Mouse (Mus musculus): ENCODE data around the gene Tmem270.
"Not testable (repeated sequence)": the region's sequence is repeated elsewhere in the genome, so short reads cannot be mapped to it uniquely, and the experiment has no call there.

The Tmem270 gene

DNA sequence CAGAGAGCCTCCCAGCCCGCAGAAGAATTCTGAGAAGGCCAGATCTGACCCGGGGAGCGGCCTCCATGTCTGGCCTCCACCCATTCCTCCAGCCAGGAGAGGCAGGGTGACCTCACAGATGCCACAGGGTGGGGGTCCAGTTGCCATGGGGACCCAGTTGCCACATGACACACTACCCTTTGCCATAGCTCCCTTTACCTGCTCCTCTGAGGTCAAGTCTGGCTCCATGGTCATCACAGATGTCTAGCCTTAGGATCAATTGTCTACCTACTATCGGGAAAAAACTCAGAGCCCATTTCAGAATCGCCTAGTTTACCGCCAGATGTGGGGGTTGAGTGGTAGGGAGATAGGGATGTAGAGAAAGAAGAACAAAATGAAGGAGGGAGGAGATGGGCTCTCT is at the start of gene Tmem270:
TSS of gene Tmem270 (minus strand) at position 101 of the 400 bp plus-strand sequence.
- no peak for DNase-seq (ENCODE audit: low spot score in 2 of 2)

DNA sequence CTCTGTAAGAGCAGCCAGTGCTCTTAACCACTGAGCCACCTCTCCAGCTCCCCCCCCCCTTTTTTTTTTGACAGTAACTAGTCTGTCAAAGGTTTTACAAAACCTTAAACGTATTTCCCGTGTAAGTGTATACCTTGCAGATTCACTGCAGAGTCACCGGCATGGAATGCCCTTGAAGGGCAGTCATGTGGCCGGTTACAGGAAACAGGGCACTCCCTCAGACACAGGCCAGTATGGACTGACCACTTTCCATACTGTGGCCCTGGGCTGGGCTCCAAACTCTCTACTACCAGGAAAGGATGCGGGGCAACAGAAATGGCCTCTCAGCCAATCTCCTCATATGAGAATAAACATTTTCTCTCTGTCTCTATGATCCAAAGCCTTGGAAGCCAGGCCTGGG is 49.0 kb upstream of the Tmem270 start:
- no peak for DNase-seq (ENCODE audit: low spot score in 2 of 2)

DNA sequence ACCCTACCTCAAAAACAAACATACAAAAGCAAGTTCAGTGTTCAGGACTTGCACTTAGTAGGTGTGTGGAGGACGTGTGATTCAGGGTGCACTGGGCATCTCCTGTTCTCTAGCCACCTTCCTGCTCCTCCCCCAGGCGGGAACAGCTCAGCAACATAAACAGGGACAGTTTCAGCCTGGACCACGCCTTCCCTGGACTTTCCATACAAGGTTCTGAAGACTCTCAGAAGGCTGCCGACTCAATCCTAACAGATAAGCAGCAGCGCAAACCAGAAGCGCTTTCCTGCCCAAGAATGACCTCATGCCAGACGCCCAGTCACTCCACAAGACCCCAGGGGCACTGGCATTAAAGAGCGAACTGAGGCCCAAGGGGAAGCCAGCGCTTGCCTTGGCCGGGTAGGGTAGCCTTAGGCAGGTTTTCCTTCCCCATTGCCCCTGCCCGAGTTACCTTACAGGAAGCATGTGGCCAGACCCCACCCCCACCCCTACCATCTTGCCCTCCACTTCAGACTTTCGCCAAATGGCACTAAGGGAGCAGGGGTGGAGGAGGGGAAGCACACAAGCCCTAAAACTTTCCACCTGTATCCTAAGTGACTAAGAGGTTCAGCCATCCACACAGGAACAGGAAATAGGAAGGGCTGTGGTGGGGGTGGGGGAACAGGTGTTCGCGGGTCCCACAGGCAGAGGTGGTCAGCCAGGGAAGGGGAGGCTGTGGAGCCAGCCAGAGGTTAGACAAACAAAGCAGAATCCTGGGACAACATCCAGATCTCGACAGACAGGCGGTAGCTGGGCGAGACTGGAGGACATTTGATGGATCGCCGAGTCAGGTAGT is 44.7 kb upstream of the Tmem270 start:
- no peak for DNase-seq (ENCODE audit: low spot score in 2 of 2)

DNA sequence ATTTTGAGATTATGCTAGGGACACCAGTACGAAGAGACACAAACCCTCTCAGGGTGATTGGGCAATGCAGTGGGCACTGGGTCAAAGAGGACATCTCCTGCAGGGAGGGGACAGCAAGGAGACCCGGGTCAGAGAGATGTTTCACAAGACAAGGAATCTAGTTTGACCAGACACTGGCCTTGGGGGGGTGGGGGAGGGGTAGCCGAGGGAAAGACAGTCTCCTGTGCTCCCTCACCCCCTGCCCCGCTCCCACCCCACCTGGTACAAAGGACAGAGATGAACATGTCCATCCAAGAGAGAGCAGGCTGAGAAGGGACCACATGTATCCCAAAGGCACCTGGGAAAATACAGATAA is 41.5 kb upstream of the Tmem270 start:
- DNase-seq (ENCODE audit: low spot score in 2 of 2) = no peak

DNA sequence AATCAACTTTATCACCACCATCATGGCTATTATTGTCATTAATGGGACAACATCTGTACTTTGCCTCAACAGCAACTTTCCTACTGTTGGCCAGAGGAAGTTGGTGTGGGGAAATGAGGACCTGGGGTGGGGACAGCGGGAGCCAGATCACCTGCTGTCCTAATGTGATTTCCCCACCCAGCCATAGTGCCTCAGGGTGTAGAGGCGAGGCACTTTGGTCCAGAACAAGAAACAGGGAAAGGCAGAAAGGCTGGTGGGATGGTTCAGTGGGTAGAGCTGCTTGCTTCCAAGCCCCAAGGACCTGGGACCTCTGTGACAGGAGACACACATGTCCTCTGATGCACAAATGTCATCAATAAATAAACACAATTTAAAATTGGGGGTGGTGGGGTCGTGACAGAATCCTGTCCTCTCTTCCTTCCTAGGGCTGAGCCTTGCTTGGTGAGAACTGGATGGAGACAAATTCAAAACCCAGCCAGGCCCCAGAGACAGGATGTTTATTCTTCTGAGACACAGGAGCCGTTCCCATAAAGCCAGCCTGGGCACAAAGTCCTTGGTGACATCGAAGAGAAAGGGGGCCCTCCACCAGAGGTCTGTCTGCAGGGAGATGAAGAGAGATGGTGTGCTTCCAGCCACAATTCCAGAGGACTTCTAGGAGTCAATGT is 41.0 kb upstream of the Tmem270 start:
- no peak for DNase-seq (ENCODE audit: low spot score in 2 of 2)

DNA sequence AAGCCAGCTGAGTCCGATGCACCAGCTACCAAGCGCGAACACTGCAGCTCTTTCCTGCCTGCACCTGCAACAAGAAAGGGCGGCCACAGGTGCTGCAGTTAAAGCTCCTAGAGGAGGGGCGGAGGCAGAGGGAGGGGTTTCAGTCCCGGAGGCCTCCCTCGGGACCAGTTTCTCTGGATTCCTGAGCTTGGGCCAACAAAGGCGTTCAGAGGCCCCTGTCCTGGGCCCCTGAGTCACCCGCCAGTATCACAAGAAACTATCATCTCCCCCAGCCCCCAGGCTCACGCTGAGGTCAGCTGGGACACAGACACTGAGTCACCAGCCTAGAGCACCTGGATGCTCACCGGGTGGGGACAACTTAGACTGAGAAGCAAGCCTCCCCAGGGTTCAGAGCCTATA is 40.3 kb upstream of the Tmem270 start, which contains the start of gene Cldn4:
TSS of gene Cldn4 (minus strand) at position 78 of the 399 bp plus-strand sequence.
- no peak for DNase-seq (ENCODE audit: low spot score in 2 of 2)

DNA sequence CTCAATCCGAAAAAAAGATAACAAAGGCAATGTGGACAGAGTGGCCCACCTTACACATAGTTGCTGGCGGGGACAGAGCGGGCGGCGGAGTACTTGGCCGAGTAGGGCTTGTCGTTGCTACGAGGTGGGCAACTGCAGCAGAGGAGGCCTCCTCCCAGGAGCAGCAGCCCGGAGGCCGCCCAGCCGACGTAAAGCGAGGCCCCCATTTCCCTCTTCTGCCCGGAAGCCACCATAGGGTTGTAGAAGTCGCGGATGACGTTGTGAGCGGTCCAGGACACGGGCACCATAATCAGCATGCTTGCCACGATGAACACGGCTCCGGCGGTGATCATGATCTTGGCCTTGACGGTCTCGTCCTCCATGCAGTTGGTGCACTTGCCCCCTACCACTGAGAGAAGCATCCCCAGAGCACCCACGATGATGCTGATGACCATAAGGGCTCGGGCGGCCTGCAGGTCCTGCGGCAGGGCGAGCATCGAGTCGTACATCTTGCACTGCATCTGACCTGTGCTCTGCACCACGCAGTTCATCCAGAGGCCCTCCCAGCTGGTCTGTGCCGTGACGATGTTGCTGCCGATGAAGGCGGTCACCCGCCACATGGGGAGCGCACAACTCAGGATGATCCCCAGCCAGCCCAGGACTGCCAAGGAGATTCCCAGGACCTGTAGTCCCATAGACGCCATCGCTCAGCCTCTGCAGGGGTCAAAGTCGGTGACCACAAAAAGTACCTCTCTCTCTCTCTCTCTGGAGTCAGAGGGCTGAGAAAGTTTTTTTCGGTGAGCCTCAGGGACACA is 39.7 kb upstream of the Tmem270 start:
- DNase-seq (ENCODE audit: low spot score in 2 of 2) = no peak

DNA sequence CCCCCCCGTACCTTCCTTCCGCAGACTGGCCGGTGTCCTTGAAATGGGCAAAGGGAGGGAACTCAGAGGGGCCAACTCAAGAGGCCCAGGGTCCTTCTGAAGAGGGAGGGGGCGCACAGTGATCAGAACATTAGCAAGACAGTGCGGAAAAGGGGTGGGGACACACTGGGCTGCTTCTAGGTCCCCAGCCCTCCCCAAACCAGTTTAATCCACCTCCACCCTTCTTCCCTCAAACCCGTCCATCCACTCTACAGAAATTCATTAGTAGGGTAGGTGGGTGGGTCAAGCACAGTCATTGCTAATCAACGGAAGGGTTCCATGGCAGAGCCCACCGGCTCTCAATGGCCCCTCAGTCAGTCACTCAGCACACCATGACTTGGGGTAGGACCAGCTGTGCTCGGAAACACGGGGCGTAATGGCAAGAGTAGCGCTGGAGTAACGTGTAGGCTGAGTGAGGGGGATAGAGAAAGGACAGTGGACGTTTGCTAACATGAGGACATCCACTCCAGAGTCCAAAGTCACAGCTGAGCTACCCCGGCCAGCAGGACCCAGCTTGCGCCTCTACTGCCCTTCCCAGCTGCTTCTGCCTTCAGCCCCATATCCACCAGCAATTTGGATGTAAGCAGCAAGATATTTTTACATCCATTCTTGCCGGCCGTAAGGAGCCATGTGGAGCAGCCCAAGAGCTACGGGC is 38.9 kb upstream of the Tmem270 start:
- no peak for DNase-seq (ENCODE audit: low spot score in 2 of 2)

DNA sequence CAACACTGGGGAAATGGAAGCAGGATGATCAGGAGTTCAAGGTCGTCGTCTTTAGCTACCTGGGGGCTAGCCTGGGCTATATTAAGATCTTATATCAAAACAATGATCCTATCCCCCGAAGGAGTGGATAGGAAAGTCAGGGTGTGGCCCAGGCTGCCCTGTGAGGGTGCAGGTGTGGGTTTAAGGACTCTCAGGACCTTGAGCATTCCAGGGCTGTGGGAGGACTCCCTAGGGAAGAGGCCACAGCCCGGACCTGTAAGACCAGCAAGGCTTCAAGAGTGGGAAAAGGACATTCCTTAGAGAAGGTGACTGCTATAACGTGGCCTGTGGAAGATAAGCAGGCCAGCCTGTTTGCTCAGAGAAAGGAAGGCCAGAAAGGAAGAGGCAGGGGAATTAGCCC is 37.6 kb upstream of the Tmem270 start:
- DNase-seq (ENCODE audit: low spot score in 2 of 2) = no peak

DNA sequence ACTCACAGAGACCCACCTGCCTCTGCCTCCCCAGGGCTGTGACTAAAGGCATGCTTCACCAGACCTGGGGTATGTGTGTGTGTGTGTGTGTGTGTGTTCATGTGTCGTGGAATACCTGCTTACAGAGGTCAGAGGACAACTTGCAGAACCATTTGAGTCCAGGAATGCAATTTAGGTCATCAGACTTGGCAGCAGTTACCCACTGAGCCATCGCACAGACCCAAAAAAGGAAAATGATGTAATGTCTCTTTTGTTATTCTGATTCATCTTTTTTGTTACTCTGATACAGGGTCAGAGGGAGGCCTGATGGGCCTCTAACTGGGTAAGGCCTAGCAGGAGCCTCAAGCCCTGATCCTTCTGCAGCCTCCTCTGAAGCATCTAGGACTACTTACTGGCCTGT is 36.2 kb upstream of the Tmem270 start:
- DNase-seq (ENCODE audit: low spot score in 2 of 2) = no peak

DNA sequence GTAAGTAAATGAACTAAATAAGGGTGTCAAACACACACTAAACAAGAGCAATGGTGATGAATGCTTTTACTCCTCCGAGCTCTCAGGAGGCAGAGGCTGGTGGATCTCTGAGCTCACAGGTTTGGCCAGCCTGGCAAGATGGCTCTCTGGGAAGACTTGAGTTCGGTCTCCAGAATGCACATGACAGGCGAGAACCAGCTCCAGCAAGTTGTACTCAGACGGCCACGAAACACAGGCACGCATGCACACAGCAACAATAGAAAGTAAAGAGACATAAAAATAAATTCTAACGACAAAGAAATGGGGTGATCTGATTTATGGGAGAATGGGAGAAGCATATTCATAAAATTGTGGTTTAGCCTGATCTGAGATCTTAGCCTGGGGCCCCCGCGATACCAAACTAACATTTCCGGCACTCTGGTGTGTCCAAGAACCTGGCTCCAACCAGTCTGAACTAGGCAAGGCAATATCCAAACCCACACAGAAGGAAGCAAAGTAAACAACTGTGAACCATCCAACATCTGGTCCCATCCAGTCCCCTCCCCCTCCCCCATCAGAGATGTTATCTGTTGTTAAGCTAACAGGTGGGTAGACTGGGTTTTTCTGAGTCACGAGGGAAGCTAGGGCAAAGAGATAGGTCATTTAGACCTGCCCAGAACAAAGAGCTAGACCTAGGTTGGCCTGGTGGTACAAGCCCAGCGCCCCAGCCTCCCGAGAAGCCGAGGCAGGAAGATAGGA is 35.1 kb upstream of the Tmem270 start:
- DNase-seq (ENCODE audit: low spot score in 2 of 2) = no peak

DNA sequence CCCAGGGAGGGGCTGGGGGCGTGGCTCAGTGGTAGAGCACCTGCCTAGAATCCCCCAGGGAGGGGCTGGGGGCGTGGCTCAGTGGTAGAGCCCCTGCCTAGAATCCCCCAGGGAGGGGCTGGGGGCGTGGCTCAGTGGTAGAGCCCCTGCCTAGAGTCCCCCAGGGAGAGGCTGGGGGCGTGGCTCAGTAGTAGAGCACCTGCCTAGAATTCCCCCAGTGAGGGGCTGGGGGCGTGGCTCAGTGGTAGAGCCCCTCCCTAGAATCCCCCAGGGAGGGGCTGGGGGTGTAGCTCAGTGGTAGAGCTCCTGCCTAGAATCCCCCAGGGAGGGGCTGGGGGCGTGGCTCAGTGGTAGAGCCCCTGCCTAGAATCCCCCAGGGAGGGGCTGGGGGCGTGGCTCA is 33.0 kb upstream of the Tmem270 start:
- DNase-seq (ENCODE audit: low spot score in 2 of 2) = not testable (repeated sequence)

DNA sequence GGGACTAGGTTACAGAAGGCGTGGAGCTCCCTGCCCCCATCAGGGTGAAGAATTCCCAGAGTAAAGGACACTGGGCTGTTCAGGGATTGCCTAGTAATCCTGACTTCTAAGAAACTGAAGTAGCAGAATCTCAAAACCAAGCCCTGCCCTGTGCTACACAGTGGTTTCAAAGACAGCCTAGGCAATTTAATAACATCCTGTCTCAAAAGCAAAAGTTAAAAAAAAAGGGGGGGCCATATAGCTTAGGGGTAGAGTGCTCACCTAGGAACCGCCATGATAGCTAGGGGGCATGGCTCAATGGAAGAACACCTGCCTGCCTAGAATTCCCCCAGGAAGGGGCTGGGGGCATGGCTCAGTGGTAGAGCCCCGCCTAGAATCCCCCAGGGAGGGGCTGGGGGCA is 32.5 kb upstream of the Tmem270 start:
- DNase-seq (ENCODE audit: low spot score in 2 of 2) = no peak

DNA sequence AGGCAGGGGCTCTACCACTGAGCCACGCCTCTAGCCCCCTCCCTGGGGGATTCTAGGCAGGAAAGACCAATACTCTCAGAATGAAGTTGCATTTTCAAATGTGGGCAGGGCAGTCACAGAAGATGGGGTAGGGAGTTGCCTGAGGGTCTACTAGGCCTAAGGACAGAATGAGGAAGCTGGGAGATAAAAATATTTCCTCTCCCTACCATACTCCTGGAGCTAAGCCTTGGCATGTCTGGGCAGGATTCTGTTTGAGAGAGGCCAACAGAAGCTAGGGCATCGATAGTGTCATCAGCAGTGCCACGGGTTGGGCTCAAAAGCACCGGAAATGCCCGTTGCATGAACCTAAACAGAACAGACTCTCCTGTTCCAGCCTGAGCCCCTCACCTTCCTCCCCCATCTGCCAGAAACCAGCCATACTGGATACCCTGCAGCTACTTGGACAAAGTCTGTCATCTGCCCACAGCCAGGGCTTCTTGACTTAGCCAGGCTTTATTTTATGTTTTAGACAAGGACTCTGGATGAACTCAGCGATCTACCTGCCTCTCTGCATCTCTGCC is 30.2 kb upstream of the Tmem270 start:
- DNase-seq (ENCODE audit: low spot score in 2 of 2) = no peak

DNA sequence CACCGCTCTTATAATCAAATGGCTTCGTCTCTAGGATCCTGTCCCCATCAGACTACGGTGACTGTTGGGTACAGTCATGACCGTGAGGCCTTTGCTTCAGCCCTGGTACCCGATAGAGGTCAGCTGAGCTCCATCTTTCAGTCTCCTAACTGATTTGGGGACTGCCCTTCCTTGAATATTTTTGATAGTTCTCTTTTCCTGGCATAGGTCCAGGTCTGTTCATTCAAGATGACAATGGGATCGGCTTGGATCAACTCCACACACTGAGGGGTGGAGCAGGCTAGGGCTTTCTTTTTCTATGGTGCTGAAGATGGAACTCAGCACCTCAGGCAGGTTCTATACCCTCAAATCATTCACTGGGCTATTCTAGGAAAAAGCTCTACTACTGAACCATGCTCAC is 29.5 kb upstream of the Tmem270 start:
- DNase-seq (ENCODE audit: low spot score in 2 of 2) = no peak

DNA sequence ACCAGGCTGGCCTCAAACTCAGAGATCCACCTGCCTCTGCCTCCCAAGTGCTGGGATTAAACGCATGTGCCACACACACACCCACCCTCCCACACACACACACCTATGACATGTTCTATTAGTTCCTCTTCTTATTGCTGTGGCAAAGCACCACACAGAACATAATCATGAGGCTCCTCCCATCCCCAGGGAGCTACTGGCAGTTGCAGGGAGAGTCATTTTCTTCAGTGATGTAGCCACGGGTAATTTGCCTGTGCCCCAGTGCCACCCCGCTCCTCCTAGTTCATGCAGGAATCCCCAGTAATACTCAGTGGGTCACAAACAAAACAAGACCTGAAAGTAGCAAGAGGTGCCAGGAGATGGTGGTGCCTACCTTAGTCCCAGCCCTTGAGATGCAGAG is 28.1 kb upstream of the Tmem270 start:
- no peak for DNase-seq (ENCODE audit: low spot score in 2 of 2)

DNA sequence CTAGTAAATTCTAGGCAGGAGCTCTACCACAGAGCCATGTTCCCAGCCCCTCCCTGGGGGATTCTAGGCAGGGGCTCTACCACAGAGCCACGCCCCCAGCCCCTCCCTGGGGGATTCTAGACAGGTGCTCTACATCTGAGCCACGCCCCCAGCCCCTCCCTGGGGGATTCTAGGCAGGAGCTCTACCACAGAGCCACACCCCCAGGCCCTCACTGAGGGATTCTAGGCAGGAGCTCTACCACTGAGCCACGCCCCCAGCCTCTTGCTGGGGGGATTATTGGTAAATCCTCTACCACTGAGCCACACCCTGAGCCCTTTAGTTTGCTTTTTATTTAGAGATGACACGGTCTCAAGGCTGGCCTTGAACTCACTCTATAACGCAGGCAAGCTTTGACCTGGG is 27.2 kb upstream of the Tmem270 start:
- not testable (repeated sequence) for DNase-seq (ENCODE audit: low spot score in 2 of 2)

DNA sequence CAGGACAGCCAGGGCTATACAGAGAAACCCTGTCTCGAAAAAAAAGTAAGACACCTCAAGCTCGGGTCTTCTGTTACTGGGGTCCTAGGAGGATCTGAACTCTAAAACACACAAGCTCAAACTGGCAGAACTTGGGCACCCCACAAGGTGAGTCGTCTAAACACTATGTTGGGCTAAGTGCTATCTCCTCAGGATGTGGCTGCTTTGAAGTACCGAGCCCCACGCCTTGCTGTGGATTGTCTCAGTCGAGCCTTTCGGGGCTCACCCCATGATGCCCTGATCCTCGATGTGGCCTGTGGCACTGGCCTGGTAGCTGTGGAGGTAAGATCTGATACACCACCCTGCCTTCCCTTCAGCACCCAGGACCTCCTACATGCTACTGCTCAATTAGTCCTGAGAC is 26.7 kb upstream of the Tmem270 start:
- no peak for DNase-seq (ENCODE audit: low spot score in 2 of 2)

DNA sequence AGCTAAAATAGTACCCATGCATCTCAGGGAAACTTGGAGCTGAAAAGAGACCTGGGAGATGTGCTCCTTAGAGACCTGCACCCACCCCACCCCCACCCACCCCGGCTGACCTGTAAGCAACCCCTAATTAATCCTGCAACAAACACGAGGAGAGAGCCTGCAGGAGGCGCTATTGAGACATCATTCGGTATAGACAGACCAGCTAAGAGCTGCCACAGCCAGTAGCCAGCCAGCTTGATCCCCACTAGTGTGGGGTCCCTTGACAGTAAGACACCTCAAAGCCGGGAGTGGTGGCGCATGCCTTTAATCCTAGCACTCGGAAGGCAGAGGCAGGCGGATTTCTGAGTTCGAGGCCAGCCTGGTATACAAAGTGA is 26.4 kb upstream of the Tmem270 start:
- peak in 1 of 2 experiments; percentile 9 for DNase-seq (ENCODE audit: low spot score in 2 of 2)

DNA sequence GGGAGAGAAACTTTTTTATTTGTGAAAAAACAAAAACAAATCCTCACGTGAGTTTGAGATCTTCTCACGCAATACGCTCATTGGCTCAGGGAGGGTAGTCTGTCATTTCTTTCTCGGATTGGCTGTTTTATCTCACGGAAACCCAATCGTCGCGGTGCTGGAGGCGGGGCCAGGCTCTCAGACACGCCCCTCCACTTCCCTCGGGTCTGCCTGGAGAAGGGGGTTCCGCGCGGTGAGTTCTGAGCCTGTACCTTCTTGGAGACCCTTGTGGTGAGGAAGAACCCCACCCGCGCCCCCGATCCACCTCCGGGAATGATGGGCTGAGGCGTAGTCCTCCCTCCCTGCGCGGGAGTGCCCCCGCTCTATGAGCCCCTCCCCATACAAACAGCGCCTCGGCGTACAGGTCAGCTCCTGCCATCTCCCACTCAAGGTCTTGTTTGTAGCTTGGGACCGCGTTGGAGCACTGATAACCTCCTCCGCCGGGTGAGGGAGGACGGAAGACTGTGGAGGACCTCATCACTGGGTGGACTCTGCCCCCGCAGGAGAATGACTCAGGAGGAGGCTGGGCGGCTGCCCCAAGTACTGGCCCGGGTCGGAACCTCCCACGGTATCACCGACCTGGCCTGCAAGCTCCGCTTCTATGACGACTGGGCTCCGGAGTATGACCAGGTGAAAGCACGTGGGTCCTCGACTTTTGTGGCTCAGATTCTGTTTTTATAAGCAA is 25.8 kb upstream of the Tmem270 start, which contains the start of gene Mettl27:
TSS of gene Mettl27 (plus strand) at position 190 of the 724 bp plus-strand sequence.
- DNase-seq (ENCODE audit: low spot score in 2 of 2) = peak; percentile 73 to 74
